Mouse (Mus musculus): ENCODE results near the gene Men1.

The Men1 gene

GRCm38 (mm10) chr19:6339890-6340504, 5.2 kb downstream of the Men1 start:
- no peak for DNase-seq

GRCm38 (mm10) chr19:6340524-6341452, 6.0 kb downstream of the Men1 start, which contains the start of gene Map4k2:
Gene Map4k2, plus strand, starts transcription at chr19:6341135.
- DNase-seq: peak; percentile 74 to 87

- DNase-seq: no peak
Observed at GRCm38 (mm10) chr19:6341453-6342077, 6.8 kb downstream of the Men1 start.

GRCm38 (mm10) chr19:6342276-6342933, 7.6 kb downstream of the Men1 start:
- DNase-seq: no peak

GRCm38 (mm10) chr19:6343066-6343925, 8.5 kb downstream of the Men1 start:
- no peak for DNase-seq

- peak in 1 of 2 experiments; percentile 39 for DNase-seq
Observed at GRCm38 (mm10) chr19:6343996-6344395, 9.2 kb downstream of the Men1 start.

GRCm38 (mm10) chr19:6346023-6346422, 11.2 kb downstream of the Men1 start:
- DNase-seq: no peak

GRCm38 (mm10) chr19:6346661-6347060, 11.9 kb downstream of the Men1 start:
- no peak for DNase-seq

GRCm38 (mm10) chr19:6347615-6348014, 12.8 kb downstream of the Men1 start:
- no peak for DNase-seq

- DNase-seq: no peak
Observed at GRCm38 (mm10) chr19:6348717-6349116, 13.9 kb downstream of the Men1 start.

GRCm38 (mm10) chr19:6349215-6349983, 14.6 kb downstream of the Men1 start:
- DNase-seq: no peak

- no peak for DNase-seq
Observed at GRCm38 (mm10) chr19:6351431-6352106, 16.8 kb downstream of the Men1 start.

GRCm38 (mm10) chr19:6352107-6352505, 17.3 kb downstream of the Men1 start:
- DNase-seq: no peak

- no peak for DNase-seq
Observed at GRCm38 (mm10) chr19:6354030-6354429, 19.3 kb downstream of the Men1 start.

- DNase-seq: no peak
Observed at GRCm38 (mm10) chr19:6361291-6361690, 26.5 kb downstream of the Men1 start.

GRCm38 (mm10) chr19:6363091-6363410, 28.3 kb downstream of the Men1 start:
- DNase-seq: no peak

GRCm38 (mm10) chr19:6363411-6364240, 28.8 kb downstream of the Men1 start, which contains the start of gene Sf1:
Gene Sf1, plus strand, starts transcription at chr19:6363690.
- DNase-seq: peak; percentile 99 to 100

GRCm38 (mm10) chr19:6364317-6364725, 29.5 kb downstream of the Men1 start:
- peak; percentile 93 to 94 for DNase-seq

GRCm38 (mm10) chr19:6364842-6365241, 30.1 kb downstream of the Men1 start:
- DNase-seq: no peak

- no peak for DNase-seq
Observed at GRCm38 (mm10) chr19:6370175-6370574, 35.4 kb downstream of the Men1 start.

All from cerebellum, postnatal 36 days (tissue).